Mouse (Mus musculus) embryonic facial prominence, embryonic 11.5 days (tissue): Measurements from ENCODE around the gene Gnb5. TPM values are rescaled to one million over a fixed set of nuclear protein-coding genes. Genes with fewer than 3 reads are reported as not detected.

Experiments used
- ATAC-seq: fragments of 200-750 bp; cut with Nextera tagmentation; replicated peaks from 2 replicates; pipeline ENCODE4 v1.8.0; 2017; ENCODE audit warnings: low read depth; ENCODE audit not compliant: insufficient number of reproducible peaks, low FRiP score, low TSS enrichment
- DNase-seq: peaks from one replicate; pipeline ENCODE4 v3.0.0-alpha.2; 2015; ENCODE audit warnings: low spot score
- H3K27ac ChIP-seq: fragments of 300-500 bp; sonication (generic); replicated peaks from 2 replicates; pipeline ENCODE4 v1.5.1; 2014; ENCODE audit warnings: mild to moderate bottlenecking, low read depth, low read length, control low read depth
- H3K27me3 ChIP-seq: fragments of 300-500 bp; sonication (generic); 2 replicates; pipeline ENCODE4 v1.6.1; 2014; ENCODE audit warnings: mild to moderate bottlenecking, low read length, moderate library complexity, mixed read lengths; ENCODE audit not compliant: control insufficient read depth, insufficient read depth
- H3K36me3 ChIP-seq: fragments of 300-500 bp; sonication (generic); replicated peaks from 2 replicates; pipeline ENCODE4 v1.6.1; 2014; ENCODE audit warnings: low read depth, mild to moderate bottlenecking, low read length, moderate library complexity, mixed read lengths; ENCODE audit not compliant: control insufficient read depth, insufficient read depth
- H3K4me1 ChIP-seq: fragments of 300-500 bp; sonication (generic); 2 replicates; pipeline ENCODE4 v1.6.1; 2014; ENCODE audit warnings: low read length, mixed read lengths; ENCODE audit not compliant: control insufficient read depth, insufficient read depth
- H3K4me2 ChIP-seq: fragments of 300-500 bp; sonication (generic); 2 replicates; pipeline ENCODE4 v1.6.1; 2014; ENCODE audit warnings: low read depth, mild to moderate bottlenecking, control low read depth, low read length, moderate library complexity
- H3K4me3 ChIP-seq: fragments of 300-500 bp; sonication (generic); 2 replicates; pipeline ENCODE4 v1.5.1; 2014; ENCODE audit warnings: low read depth, low read length, control low read depth
- H3K9ac ChIP-seq: fragments of 300-500 bp; sonication (generic); replicated peaks from 2 replicates; pipeline ENCODE4 v1.6.1; 2014; ENCODE audit warnings: mild to moderate bottlenecking, control low read depth, low read length
- H3K9me3 ChIP-seq: fragments of 300-500 bp; sonication (generic); replicated peaks from 2 replicates; pipeline ENCODE4 v1.6.1; 2016; ENCODE audit warnings: mild to moderate bottlenecking, low read length, inconsistent platforms, mixed read lengths; ENCODE audit not compliant: control insufficient read depth
- WGBS: fragments of 180-500 bp; shearing (Covaris S2); extraction: QIAGEN DNeasy Blood & Tissue Kit; methylation state at CpG from one replicate; pipeline ENCODE4 v1.1.7; 2014; 5-methylcytosine and 5-hydroxymethylcytosine counted together
- polyA plus RNA-seq: library from polyadenylated mRNA; unstranded; fragments of >200 nt; fragmentation: Nextera tagmentation; extraction: Ambion mirVana; gene quantifications from 2 replicates; pipeline ENCODE4 v1.2.1, GENCODE M21; 2014

Gnb5 gene
- polyA plus RNA-seq, 1 experiment from 2014 or later = 32.0 TPM

- H3K4me1 ChIP-seq = no peaks in the 10 kb centered on the region
- H3K4me3 ChIP-seq = no peak overlapping the region
- H3K36me3 ChIP-seq = no peaks in the 10 kb centered on the region
- ATAC-seq (no peak), DNase-seq (no peak)
- no peak overlapping the region for H3K4me2 ChIP-seq
- WGBS = 93% methylated on average over 2 of the region's 2 CpGs
- no peaks in the 10 kb centered on the region for H3K9me3 ChIP-seq
- no peak overlapping the region for H3K27ac ChIP-seq
- no peak overlapping the region for H3K9ac ChIP-seq
- H3K27me3 ChIP-seq = no peaks in the 10 kb centered on the region
These were observed 12.1 kb downstream of the Gnb5 start for GRCm38 (mm10) chr9:75318196-75318595.

- Histone ChIP-seq H3K36me3 (no peaks in the 10 kb centered on the region), H3K4me2 (no peak overlapping the region), H3K27me3 (no peaks in the 10 kb centered on the region), H3K4me1 (no peaks in the 10 kb centered on the region), H3K27ac (no peak overlapping the region), H3K9ac (no peak overlapping the region), H3K9me3 (no peaks in the 10 kb centered on the region), H3K4me3 (no peak overlapping the region)
- peak; percentile 40 for DNase-seq
- no peak for ATAC-seq
- 68% methylated on average over 3 of the region's 3 CpGs for WGBS
These were observed 13.3 kb downstream of the Gnb5 start for GRCm38 (mm10) chr9:75319365-75319764.

- Histone ChIP-seq H3K36me3 (no peaks in the 10 kb centered on the region), H3K27me3 (no peaks in the 10 kb centered on the region), H3K9me3 (no peaks in the 10 kb centered on the region), H3K4me1 (no peaks in the 10 kb centered on the region), H3K4me3 (no peak overlapping the region), H3K4me2 (no peak overlapping the region), H3K9ac (no peak overlapping the region), H3K27ac (no peak overlapping the region)
- ATAC-seq (no peak), DNase-seq (no peak)
- WGBS = 80% methylated on average over 13 of the region's 13 CpGs
These were observed 16.2 kb downstream of the Gnb5 start for GRCm38 (mm10) chr9:75322099-75322885.

GRCm38 (mm10) chr9:75328047-75328446 lies 22.0 kb downstream of the Gnb5 start:
- Histone ChIP-seq H3K36me3 (no peaks in the 10 kb centered on the region), H3K27me3 (no peaks in the 10 kb centered on the region), H3K4me3 (no peak overlapping the region), H3K9ac (no peak overlapping the region), H3K27ac (no peak overlapping the region), H3K4me1 (no peaks in the 10 kb centered on the region), H3K4me2 (no peak overlapping the region), H3K9me3 (no peaks in the 10 kb centered on the region)
- WGBS = 96% methylated on average over 3 of the region's 3 CpGs
- DNase-seq (no peak), ATAC-seq (no peak)

GRCm38 (mm10) chr9:75330821-75331220 lies 24.7 kb downstream of the Gnb5 start:
- Histone ChIP-seq H3K9me3 (no peaks in the 10 kb centered on the region), H3K36me3 (no peaks in the 10 kb centered on the region), H3K4me2 (no peak overlapping the region), H3K27ac (no peak overlapping the region), H3K9ac (no peak overlapping the region), H3K27me3 (no peaks in the 10 kb centered on the region), H3K4me1 (no peaks in the 10 kb centered on the region), H3K4me3 (no peak overlapping the region)
- ATAC-seq (no peak), DNase-seq (no peak)
- 89% methylated on average over 8 of the region's 8 CpGs for WGBS

GRCm38 (mm10) chr9:75334440-75334839 lies 28.4 kb downstream of the Gnb5 start:
- ATAC-seq = no peak
- Histone ChIP-seq H3K4me1 (no peaks in the 10 kb centered on the region), H3K9me3 (no peaks in the 10 kb centered on the region), H3K27ac (no peak overlapping the region), H3K9ac (no peak overlapping the region), H3K4me3 (no peak overlapping the region), H3K27me3 (no peaks in the 10 kb centered on the region), H3K4me2 (no peak overlapping the region), H3K36me3 (no peaks in the 10 kb centered on the region; the same call in 1 of the 2 replicates)
- 83% methylated on average over 4 of the region's 4 CpGs for WGBS
- no peak for DNase-seq

- Histone ChIP-seq H3K27ac (no peak overlapping the region), H3K36me3 (no peaks in the 10 kb centered on the region; the same call in 1 of the 2 replicates), H3K9ac (no peak overlapping the region), H3K9me3 (no peaks in the 10 kb centered on the region), H3K4me3 (no peak overlapping the region), H3K27me3 (no peaks in the 10 kb centered on the region), H3K4me2 (no peak overlapping the region), H3K4me1 (no peaks in the 10 kb centered on the region)
- WGBS = 91% methylated on average over 6 of the region's 6 CpGs
- no peak for ATAC-seq
- DNase-seq = no peak
These were observed 31.9 kb downstream of the Gnb5 start for GRCm38 (mm10) chr9:75338016-75338415.

GRCm38 (mm10) chr9:75342433-75342832 lies 36.3 kb downstream of the Gnb5 start:
- no peaks in the 10 kb centered on the region for H3K27me3 ChIP-seq
- no peak overlapping the region for H3K4me3 ChIP-seq
- H3K9ac ChIP-seq = no peak overlapping the region
- ATAC-seq = no peak
- H3K9me3 ChIP-seq = no peaks in the 10 kb centered on the region
- DNase-seq = no peak
- no peak overlapping the region for H3K4me2 ChIP-seq
- H3K36me3 ChIP-seq = no peaks in the 10 kb centered on the region; the same call in 1 of the 2 replicates
- no peak overlapping the region for H3K27ac ChIP-seq
- WGBS = 83% methylated on average over 4 of the region's 4 CpGs
- no peaks in the 10 kb centered on the region for H3K4me1 ChIP-seq
